Mouse (Mus musculus) gastrocnemius, postnatal 4 days (tissue): ENCODE measurements around the gene Hvcn1. TPM values are rescaled to one million over a fixed set of nuclear protein-coding genes. Genes with fewer than 3 reads are reported as not detected.

ENCODE experiments used
- total RNA-seq, 2 experiments: library from RNA; stranded (reverse); gene quantifications; 2 replicates each; pipeline ENCODE4 v1.2.3; 2021

The Hvcn1 gene
- total RNA-seq, 2 experiments from 2014 or later = 7.9 to 9.5 TPM

Other genes starting within 250 kb of the Hvcn1 start
- 1 to 10 TPM; 1.3 to 2.1 TPM for gene Cux2, start 156.7 kb upstream of the Hvcn1 start, total RNA-seq
- 100 to 1,000 TPM; 652 to 792 TPM for gene Myl2, start 105.9 kb upstream of the Hvcn1 start, total RNA-seq
- under 1 TPM; 0.44 to 0.80 TPM for gene Ccdc63, start 66.0 kb upstream of the Hvcn1 start, total RNA-seq
- 100 to 1,000 TPM; 134 to 152 TPM for gene Ppp1cc, start 48.5 kb upstream of the Hvcn1 start, total RNA-seq
- gene Tctn1, start 57.7 kb downstream of the Hvcn1 start, total RNA-seq = 1 to 10 TPM; 7.6 to 10.0 TPM
- gene Pptc7, start 77.6 kb downstream of the Hvcn1 start, total RNA-seq = 10 to 100 TPM; 16.6 to 17.0 TPM
- 1 to 10 TPM; 3.6 to 3.8 TPM for gene Rad9b, start 147.4 kb downstream of the Hvcn1 start, total RNA-seq
- gene Vps29, start 147.6 kb downstream of the Hvcn1 start, total RNA-seq = 10 to 100 TPM; 74.3 to 85.5 TPM
- 10 to 100 TPM; 22.2 to 22.8 TPM for gene Gpn3, start 165.1 kb downstream of the Hvcn1 start, total RNA-seq
- 10 to 100 TPM; 16.9 to 18.3 TPM for gene Fam216a, start 165.6 kb downstream of the Hvcn1 start, total RNA-seq
- 100 to 1,000 TPM in 1 of 2 experiments, 10 to 100 TPM in 1; 99.0 to 107 TPM for gene Arpc3, start 185.1 kb downstream of the Hvcn1 start, total RNA-seq
- gene Anapc7, start 214.9 kb downstream of the Hvcn1 start, total RNA-seq = 10 to 100 TPM; 32.1 to 40.0 TPM